Mouse (Mus musculus) limb, embryonic 15.5 days (tissue): ENCODE measurements around the gene Ergic2. TPM values are rescaled to one million over a fixed set of nuclear protein-coding genes. Genes with fewer than 3 reads are reported as not detected.

Experiments used
- polyA plus RNA-seq: library from polyadenylated mRNA; unstranded; fragments of >200 nt; fragmentation: Nextera tagmentation; extraction: Ambion mirVana; gene quantifications from 2 replicates; pipeline ENCODE4 v1.2.1, GENCODE M21; 2015

Ergic2 gene
- polyA plus RNA-seq, 1 experiment from 2014 or later = 198 TPM

Other genes starting within 250 kb of the Ergic2 start
- gene Far2, start 165.1 kb downstream of the Ergic2 start, polyA plus RNA-seq = 3.1 and 4.5 TPM in 2 replicates
- 1.1 and 1.3 TPM in 2 replicates for gene Tmtc1, start 232.0 kb upstream of the Ergic2 start, polyA plus RNA-seq